Mouse (Mus musculus) liver, adult (tissue): ENCODE data around the gene Rlf.
A peak's percentile ranks its signal among the peaks of the same experiment; 100 is the strongest.

Experiments used
- GATA4 ChIP-seq: IDR thresholded peaks from 2 replicates; pipeline ENCODE4 v1.6.1; 2014; ENCODE audit warnings: mild to moderate bottlenecking, low read length; ENCODE audit not compliant: insufficient replicate concordance

Gene Rlf

DNA sequence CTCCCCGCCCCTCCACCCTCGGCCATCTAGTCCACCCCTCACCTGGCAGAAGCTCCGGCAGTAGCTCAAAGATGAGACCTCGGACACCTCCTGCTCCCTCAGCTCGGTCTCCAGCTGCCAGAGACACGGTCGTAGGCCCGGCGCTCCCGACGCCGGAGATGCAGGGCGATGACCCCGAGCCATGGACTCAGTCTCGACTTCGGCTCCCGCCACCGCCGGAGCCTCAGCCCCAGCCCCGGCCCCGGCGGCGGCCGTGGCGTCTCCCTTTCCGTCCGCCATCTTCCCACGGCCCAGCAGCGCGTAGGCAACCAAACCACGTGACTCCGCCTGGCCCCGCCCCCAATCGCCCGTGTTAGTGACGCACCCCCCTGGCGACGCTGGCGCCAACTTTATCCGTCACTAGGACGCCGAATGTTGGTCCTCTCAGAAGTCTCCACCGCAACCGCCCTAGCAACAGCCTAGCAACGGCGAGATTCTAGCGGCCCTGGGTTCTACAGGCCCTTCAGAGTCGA, at the start of gene Rlf:
Rlf (minus strand) TSS at position 292 of the 512 bp plus-strand sequence.
- TF ChIP-seq GATA4 = peak; percentile 50; the same call in 1 of the 2 replicates

DNA sequence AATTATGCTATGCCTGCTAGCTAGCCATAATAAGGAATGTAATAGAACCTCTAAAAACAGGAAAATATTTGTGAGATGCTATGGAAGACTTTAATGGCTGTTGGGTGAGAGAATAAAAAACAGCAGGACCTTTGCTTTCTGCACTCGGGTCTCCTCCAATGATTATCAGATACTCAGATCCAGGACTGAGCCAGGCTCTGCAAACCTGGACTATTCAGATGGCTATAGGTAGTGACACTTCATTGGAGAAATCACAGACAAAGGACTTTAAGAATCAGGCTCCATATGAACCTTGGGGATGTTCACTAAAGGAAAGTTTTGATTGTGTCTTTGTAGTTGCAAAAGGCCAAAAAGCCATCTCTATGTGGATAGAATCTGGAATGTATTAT, 26.7 kb upstream of the Rlf start:
- no peak for TF ChIP-seq GATA4

DNA sequence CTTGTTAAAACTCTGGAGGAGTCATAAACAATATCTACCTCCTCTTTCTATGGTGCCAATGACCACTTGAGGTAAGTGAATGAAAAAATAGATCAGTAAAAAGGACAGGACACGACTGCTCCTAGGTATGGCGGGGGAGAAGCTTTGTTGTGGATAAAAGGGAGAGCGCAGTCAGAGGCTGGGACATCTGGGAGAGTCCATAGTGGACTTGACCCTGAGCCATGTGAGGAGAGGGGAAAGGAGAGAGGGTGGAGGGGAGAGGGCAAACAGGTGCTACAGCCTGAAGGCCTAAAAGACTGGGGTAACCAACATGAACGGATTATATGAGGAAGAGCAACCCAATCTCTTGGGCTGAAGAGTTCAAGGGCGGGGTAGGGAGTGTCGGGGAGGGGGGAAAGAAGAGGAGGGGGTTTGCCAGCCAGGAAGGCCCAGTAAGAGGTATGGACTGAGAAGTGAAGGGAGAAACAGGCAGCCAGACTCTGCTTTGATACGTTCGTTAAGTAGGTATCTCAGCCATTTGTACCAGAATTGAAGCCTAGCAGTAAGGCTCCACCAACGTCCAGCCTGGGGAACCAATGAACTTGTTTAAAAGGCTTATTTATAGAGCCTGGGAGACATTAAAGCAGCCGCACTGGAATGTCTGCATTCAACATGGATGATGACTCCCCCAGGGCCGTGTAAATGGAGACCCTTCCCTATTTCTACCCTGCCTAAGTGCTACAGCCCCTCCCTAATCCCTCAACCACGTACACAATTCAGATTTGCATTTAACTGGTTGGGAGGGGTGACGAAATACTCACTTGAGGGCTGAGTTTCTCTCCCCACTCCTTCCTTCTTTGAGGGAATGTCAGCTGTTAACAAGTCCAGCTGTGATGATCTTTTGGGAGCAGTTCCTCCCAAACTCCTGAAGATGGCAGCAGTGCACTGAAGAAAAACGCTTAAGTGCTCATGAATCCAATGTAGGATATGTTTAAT, 26.0 kb upstream of the Rlf start:
- TF ChIP-seq GATA4 = no peak

DNA sequence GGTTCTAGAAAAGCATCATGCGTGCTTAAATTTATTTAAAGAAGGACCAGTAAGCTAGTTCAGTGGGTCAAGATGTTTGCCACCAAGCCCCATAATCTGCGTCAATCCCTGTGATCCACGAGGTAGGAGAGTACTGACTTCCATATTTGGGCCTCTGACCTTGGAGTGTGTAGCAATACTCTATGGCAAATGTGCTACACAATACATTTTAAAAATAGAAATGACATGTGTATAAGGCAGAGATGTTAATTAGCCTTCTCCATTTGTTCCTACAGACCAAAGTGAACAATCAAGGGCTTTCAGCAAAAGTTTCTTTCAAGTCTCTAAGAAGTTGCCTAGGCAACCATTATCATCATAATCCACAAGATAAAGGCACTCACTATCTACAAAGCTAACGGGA, 25.0 kb upstream of the Rlf start:
- no peak for TF ChIP-seq GATA4

DNA sequence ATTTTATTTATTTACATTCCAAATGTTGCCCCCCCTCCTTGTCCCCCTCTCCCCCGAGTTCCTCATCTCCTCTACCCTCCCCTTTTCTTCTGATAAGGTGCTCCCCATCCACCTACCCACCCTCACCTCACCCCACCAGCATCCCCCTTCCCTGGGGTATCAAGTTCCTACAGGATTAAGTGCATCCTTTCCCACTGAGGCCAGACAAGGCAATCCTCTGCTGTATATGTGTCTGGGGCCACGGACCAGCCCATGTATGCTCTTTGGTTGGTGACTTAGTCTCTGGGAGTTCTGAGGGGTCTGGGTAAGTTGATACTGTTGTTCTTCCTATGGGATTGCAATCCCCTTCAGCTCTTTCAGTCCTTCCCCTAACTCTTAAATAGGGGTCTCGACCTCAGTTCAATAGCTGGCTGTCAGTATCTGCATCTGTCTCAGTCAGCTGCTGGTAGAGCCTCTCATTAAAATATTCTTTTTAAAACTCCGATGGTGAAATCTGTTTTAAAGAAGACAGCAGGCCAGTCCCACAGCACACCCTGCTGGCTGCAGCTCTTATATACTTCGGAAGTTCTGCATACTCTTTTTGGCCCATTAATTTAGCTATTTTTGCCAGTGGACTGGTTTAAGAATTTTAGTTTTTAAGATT, 17.0 kb upstream of the Rlf start:
- no peak for TF ChIP-seq GATA4

DNA sequence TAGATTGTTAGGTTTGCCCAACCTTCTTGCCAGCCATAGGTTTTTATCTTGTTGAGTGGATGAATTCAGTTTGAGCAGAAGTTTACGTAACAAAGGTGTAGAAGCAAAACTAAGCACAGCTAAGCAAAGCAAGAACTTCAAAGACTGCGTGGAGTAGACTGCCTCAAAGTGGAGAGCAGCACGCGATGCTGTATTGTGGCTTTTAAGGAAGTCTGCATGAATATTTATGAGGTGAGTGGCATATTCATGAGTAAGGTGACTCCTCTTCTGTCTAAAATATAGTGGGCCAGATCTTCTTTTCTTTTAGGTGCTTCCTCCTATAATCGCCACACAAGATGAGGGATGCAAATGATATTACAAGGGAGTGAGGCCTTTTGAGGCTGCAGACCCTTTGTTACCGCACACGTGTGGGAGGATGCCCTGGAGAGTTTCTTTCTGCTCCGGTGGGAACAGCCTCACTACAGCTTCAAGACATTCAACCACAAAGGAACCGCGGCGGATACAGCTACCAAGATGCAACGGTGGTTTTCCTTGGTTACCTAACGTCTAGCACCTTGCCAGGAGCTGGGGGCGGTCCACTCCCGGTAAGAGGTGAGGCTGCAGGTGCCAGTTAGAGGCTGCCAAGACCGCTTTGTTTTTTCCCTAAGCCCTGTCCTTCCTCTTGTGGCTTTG, 16.2 kb upstream of the Rlf start:
- no peak for TF ChIP-seq GATA4

DNA sequence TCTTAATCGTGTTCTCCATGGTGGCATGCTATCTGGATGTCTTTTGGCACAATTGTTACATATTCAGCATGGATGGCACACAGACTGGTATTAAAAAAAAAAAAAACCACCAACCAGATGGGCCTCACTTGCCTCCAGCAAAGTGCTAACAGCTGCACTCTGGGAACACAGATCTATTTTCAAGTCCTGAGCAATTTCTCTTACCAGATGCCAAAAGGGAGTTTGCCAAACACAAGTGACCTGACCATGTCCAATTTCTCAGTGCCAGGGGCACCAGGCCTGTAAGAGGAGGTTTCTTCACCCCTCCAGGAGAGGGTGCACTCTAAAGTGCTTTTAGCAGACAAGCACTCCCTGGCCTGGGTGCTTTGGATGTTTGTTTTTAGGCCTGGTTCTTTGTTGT, 12.2 kb upstream of the Rlf start:
- no peak for TF ChIP-seq GATA4

DNA sequence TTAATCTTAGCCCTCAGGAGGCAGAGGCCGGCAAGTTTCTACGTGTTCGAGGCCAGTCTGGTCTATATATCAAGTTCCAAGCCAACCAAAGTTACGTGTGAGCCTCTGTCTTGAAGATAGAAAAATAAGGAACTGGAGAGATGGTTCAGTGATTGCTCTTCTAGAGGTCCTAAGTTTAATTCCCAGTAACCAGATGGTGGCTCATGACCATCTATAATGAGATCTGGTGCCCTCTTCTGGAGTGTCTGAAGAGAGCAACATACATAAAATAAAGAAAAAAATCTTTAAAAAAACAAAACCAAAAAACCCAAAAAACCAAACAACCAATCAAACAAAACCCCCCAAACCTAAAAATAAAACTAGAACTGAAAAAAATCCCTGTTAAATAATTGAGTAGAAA, 10.3 kb upstream of the Rlf start:
- TF ChIP-seq GATA4 = no peak

DNA sequence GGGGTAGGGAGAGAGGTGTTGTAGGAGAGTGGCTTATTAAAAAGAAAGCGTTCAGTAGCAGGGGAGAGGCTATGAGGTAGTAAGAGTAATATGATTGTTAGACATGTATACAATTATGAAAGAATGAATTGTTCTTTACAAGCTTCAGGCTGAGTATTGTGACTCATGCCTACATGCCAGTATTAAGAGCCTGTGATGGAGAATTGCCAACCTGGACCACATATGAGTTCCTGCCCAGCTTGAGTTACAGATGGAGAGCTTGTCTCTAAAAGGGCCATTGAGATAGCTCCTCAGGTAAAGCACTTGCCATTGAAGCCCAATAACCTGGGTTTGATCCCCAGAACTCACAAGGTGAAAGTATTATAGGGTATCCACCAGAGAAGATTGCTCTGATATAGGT, 8.3 kb upstream of the Rlf start:
- TF ChIP-seq GATA4 = no peak

DNA sequence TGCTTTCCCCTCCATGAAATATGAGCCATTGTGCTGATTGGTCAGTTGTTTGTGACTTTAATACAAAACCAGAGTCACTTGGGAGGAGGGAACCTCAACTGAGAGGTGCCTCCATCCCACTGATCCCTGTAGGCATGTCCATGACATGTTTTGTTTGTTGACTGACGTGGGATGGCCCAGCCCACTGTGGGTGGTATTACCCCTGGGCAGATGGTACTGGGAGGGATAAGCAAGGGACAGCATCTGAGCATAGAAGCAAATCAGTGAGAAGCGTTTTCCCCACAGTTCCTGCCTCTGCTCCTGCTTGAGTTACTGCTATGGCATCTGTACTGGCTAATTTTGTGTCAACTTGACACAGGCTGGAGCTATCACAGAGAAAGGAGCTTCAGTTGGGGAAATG, 1.3 kb upstream of the Rlf start:
- TF ChIP-seq GATA4 = no peak

DNA sequence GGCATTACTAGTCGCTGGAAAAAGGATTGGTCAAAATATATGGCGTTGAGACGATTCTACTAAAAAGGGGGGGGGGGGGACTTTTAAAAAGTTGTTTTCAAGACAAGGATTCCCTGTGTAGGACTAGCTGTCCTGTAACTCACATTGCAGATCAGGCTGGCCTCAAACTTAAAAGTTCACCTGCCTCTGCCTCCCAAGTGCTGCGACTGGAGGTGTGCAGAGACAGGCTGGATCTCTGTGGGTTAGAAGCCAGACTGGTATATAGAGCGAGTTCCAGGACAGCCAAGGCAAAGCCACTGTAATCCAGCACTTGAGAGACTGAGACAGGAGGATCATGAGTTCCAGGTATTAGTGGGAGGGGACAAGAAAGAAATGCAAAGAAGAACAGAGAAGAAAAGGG, 605 bp upstream of the Rlf start:
- no peak for TF ChIP-seq GATA4

DNA sequence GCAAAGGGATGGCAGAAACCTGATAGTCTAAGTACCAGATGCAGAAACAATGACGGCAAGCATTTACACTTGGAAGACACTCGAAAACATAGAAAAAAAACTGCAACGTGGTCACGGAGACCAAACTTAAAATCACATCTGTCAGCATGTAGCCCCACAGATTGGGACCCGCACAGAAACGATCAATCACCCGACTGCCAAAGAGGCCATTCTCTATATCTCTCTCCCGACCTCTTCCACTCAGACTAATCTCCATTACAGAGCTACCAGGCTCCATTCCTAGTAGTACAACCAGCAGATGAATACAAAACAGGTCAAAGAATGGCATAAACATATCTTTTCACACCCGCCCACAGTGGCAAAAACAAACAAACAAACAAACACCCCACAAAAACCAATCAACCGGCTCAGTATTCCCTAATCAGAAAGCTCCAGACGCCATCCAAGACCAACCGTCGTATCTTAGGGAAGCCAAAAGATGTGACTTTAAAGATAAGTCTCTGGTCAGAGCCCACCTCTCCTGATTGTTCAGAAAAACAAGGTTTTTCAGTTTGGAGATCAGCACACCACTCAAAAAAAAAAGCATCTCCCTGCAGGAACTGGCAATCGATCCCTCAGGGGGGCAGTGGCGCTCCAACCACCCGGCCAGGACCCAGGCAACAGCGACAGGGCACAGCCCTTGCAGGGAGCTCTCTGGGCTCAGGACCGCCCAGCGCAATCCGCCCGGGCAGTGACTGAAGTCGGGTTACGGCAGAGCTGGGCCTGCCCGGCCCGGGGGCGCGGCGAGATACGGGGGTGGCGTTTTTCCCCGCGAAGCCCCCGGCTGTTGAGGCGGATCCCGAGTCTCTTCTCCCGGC, 720 bp downstream of the Rlf start:
- no peak for TF ChIP-seq GATA4

DNA sequence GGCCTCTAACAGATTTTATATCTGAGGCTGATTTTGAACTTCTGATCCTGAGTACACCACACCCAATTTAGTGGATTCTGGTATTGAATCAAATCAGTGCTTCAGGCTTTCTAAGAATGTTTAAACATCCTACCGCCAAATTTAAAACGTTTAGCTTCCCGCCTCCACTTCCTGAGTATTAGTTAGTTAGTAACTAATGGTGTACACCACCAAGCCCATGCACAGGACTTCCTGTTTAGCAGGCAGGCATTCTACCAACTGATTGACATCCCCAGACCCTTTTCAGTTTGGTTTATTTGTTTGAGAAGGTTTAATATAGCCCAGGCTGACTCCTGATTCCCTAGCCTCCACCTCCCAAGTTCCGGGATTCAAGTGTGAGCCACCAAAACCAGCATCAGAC, 6.0 kb downstream of the Rlf start:
- TF ChIP-seq GATA4 = no peak

DNA sequence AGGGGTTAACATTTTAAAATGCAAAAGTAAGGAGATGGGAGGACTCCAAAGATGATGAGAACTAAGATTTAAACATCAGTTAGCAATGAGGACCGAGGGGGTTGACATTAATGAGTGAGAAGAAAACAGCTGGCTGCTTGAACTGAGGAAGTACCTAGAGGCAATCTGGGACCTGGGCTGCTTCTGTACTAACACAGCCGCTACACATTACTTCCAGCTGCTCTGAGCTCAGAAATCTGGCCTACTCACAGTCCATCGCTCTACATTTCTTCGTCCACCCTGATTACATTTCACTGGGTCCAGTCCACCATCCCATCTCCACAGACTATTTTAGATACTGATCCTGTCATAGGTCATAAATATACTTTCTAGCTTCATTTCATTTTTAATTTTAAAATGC, 17.0 kb downstream of the Rlf start:
- no peak for TF ChIP-seq GATA4

DNA sequence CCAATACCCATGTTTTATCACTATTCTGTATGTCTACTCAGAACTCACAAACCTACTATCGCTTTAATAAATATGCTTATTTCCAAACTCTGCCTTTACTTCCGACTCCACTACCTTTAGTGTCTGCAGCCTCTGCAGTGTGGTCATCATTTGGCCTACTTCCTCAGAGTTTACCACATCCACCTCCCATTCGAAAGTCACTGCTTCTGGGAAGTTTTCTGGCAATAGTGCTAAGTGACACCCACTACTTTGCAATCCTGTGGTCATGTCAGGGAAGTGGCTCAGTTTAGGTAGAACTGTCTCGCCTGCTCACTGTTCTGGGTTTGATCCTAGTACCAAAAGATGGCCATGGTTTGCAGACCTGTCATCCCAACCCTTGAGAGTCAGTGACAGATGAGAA, 17.9 kb downstream of the Rlf start:
- no peak for TF ChIP-seq GATA4
